Mouse (Mus musculus) forebrain, embryonic 15.5 days (tissue): ENCODE data around the gene Gde1. TPM values are rescaled to one million over a fixed set of nuclear protein-coding genes. Genes with fewer than 3 reads are reported as not detected.

ENCODE experiments used
- ATAC-seq: fragments of 200-750 bp; cut with Nextera tagmentation; replicated peaks from 2 replicates; pipeline ENCODE4 v1.8.0; 2017; ENCODE audit warnings: mild to moderate bottlenecking, moderate TSS enrichment, moderate library complexity
- H3K27ac ChIP-seq: fragments of 300-500 bp; sonication (generic); replicated peaks from 2 replicates; pipeline ENCODE4 v1.5.1; 2015; ENCODE audit warnings: mild to moderate bottlenecking, inconsistent platforms
- H3K27me3 ChIP-seq: fragments of 300-500 bp; sonication (generic); 2 replicates; pipeline ENCODE4 v1.6.1; 2015; ENCODE audit warnings: inconsistent platforms
- H3K36me3 ChIP-seq: fragments of 300-500 bp; sonication (generic); 2 replicates; pipeline ENCODE4 v1.6.1; 2015; ENCODE audit warnings: mild to moderate bottlenecking, inconsistent platforms
- H3K4me1 ChIP-seq: fragments of 300-500 bp; sonication (generic); 2 replicates; pipeline ENCODE4 v1.6.1; 2015; ENCODE audit warnings: inconsistent platforms
- H3K4me2 ChIP-seq: fragments of 300-500 bp; sonication (generic); replicated peaks from 2 replicates; pipeline ENCODE4 v1.6.1; 2015; ENCODE audit warnings: mild to moderate bottlenecking, inconsistent platforms
- H3K4me3 ChIP-seq: fragments of 300-500 bp; sonication (generic); 2 replicates; pipeline ENCODE4 v1.5.1; 2015; ENCODE audit warnings: mild to moderate bottlenecking, inconsistent platforms
- H3K9ac ChIP-seq: fragments of 300-500 bp; sonication (generic); replicated peaks from 2 replicates; pipeline ENCODE4 v1.6.1; 2015; ENCODE audit warnings: mild to moderate bottlenecking, inconsistent platforms
- H3K9me3 ChIP-seq: fragments of 300-500 bp; sonication (generic); 2 replicates; pipeline ENCODE4 v1.6.1; 2016; ENCODE audit warnings: inconsistent platforms
- WGBS: fragments of 180-500 bp; shearing (Covaris S2); methylation state at CpG from one replicate; pipeline ENCODE4 v1.1.7; 2015; ENCODE audit warnings: mixed read lengths; 5-methylcytosine and 5-hydroxymethylcytosine counted together
- polyA plus RNA-seq: library from polyadenylated mRNA; unstranded; fragments of >200 nt; fragmentation: Nextera tagmentation; extraction: Ambion mirVana; gene quantifications from 2 replicates; pipeline ENCODE4 v1.2.1, GENCODE M21; 2015

Gde1 gene
- polyA plus RNA-seq, 1 experiment from 2014 or later = 180 TPM

GRCm38 (mm10) chr7:118704001-118704850 lies 1.4 kb downstream of the Gde1 start:
- 76% methylated on average over 9 of the region's 9 CpGs for WGBS
- peak overlapping the region; percentile 50 for H3K4me2 ChIP-seq
- no peaks in the 10 kb centered on the region; the same call in 1 of the 2 replicates for H3K36me3 ChIP-seq
- H3K4me1 ChIP-seq = peaks cover 25% of the 10 kb centered on the region
- H3K9ac ChIP-seq = peak overlapping the region; percentile 90; the same call in 1 of the 2 replicates
- no peaks in the 10 kb centered on the region for H3K9me3 ChIP-seq
- ATAC-seq = no peak
- peak overlapping the region; percentile 78 for H3K4me3 ChIP-seq
- 0 out of 2 replicates have a peak overlapping the region, but pooled peaks have one; percentile 19 for H3K27ac ChIP-seq
- no peaks in the 10 kb centered on the region for H3K27me3 ChIP-seq

- H3K4me3 ChIP-seq = no peak overlapping the region
- H3K27me3 ChIP-seq = no peaks in the 10 kb centered on the region
- no peaks in the 10 kb centered on the region for H3K9me3 ChIP-seq
- 87% methylated on average over 15 of the region's 15 CpGs for WGBS
- ATAC-seq = no peak
- H3K36me3 ChIP-seq = peaks cover 4% of the 10 kb centered on the region
- no peak overlapping the region for H3K9ac ChIP-seq
- H3K27ac ChIP-seq = no peak overlapping the region
- 0 out of 2 replicates have a peak overlapping the region, but pooled peaks have one; percentile 1 for H3K4me2 ChIP-seq
- peaks cover 25% of the 10 kb centered on the region for H3K4me1 ChIP-seq
Measured at GRCm38 (mm10) chr7:118703144-118703561, 2.4 kb downstream of the Gde1 start.

- no peak for ATAC-seq
- H3K27me3 ChIP-seq = no peaks in the 10 kb centered on the region
- WGBS = 95% methylated on average over 9 of the region's 9 CpGs
Measured at GRCm38 (mm10) chr7:118698882-118699281, 6.7 kb downstream of the Gde1 start.

GRCm38 (mm10) chr7:118697168-118697567 lies 8.4 kb downstream of the Gde1 start:
- H3K4me3 ChIP-seq = no peak overlapping the region
- H3K4me2 ChIP-seq = no peak overlapping the region
- H3K36me3 ChIP-seq = peaks cover 50% of the 10 kb centered on the region
- H3K9ac ChIP-seq = no peak overlapping the region
- WGBS = 85% methylated on average over 4 of the region's 4 CpGs
- no peaks in the 10 kb centered on the region; the same call in 1 of the 2 replicates for H3K4me1 ChIP-seq
- no peak overlapping the region for H3K27ac ChIP-seq
- no peaks in the 10 kb centered on the region for H3K27me3 ChIP-seq
- no peak for ATAC-seq
- H3K9me3 ChIP-seq = no peaks in the 10 kb centered on the region

More at GRCm38 (mm10) chr7:118698882-118699281, 6.7 kb downstream of the Gde1 start:
- Histone ChIP-seq H3K27ac (no peak overlapping the region), H3K4me1 (peaks cover 8% of the 10 kb centered on the region), H3K4me2 (no peak overlapping the region), H3K36me3 (peaks cover 40% of the 10 kb centered on the region), H3K9me3 (no peaks in the 10 kb centered on the region), H3K4me3 (no peak overlapping the region), H3K9ac (no peak overlapping the region)

- H3K4me3 ChIP-seq = no peak overlapping the region
- peaks cover 60% of the 10 kb centered on the region for H3K36me3 ChIP-seq
- H3K4me1 ChIP-seq = no peaks in the 10 kb centered on the region; the same call in 1 of the 2 replicates
- no peaks in the 10 kb centered on the region for H3K9me3 ChIP-seq
- no peak overlapping the region for H3K27ac ChIP-seq
- H3K27me3 ChIP-seq = no peaks in the 10 kb centered on the region
- H3K4me2 ChIP-seq = no peak overlapping the region
- no peak overlapping the region for H3K9ac ChIP-seq
- WGBS = 97% methylated on average over 6 of the region's 6 CpGs
- ATAC-seq = no peak
Measured at GRCm38 (mm10) chr7:118696146-118696545, 9.4 kb downstream of the Gde1 start.

- H3K27ac ChIP-seq = no peak overlapping the region
- WGBS = 87% methylated on average over 2 of the region's 2 CpGs
- no peak overlapping the region for H3K9ac ChIP-seq
- ATAC-seq = no peak
- H3K36me3 ChIP-seq = peaks cover 77% of the 10 kb centered on the region
- H3K27me3 ChIP-seq = no peaks in the 10 kb centered on the region
- no peaks in the 10 kb centered on the region for H3K9me3 ChIP-seq
- H3K4me2 ChIP-seq = no peak overlapping the region
- peaks cover 2% of the 10 kb centered on the region; the same call in 1 of the 2 replicates for H3K4me1 ChIP-seq
- no peak overlapping the region for H3K4me3 ChIP-seq
Measured at GRCm38 (mm10) chr7:118691287-118691686, 14.3 kb downstream of the Gde1 start.

GRCm38 (mm10) chr7:118689088-118689487 lies 16.5 kb downstream of the Gde1 start:
- WGBS = 86% methylated on average over 7 of the region's 7 CpGs
- Histone ChIP-seq H3K27me3 (no peaks in the 10 kb centered on the region), H3K4me3 (no peak overlapping the region), H3K9ac (no peak overlapping the region), H3K4me2 (no peak overlapping the region), H3K36me3 (peaks cover 59% of the 10 kb centered on the region), H3K27ac (no peak overlapping the region), H3K4me1 (peaks cover 2% of the 10 kb centered on the region; the same call in 1 of the 2 replicates), H3K9me3 (no peaks in the 10 kb centered on the region)
- no peak for ATAC-seq

- Histone ChIP-seq H3K36me3 (peaks cover 55% of the 10 kb centered on the region), H3K27me3 (no peaks in the 10 kb centered on the region), H3K4me1 (peaks cover 2% of the 10 kb centered on the region; the same call in 1 of the 2 replicates), H3K4me3 (no peak overlapping the region), H3K27ac (no peak overlapping the region), H3K9me3 (no peaks in the 10 kb centered on the region), H3K9ac (no peak overlapping the region), H3K4me2 (no peak overlapping the region)
- WGBS = 13% methylated on average over 5 of the region's 5 CpGs
- ATAC-seq = peak; percentile 59
Measured at GRCm38 (mm10) chr7:118688199-118688598, 17.4 kb downstream of the Gde1 start.

- Histone ChIP-seq H3K4me2 (no peak overlapping the region), H3K36me3 (no peaks in the 10 kb centered on the region), H3K9me3 (no peaks in the 10 kb centered on the region), H3K27ac (no peak overlapping the region), H3K4me3 (no peak overlapping the region), H3K9ac (no peak overlapping the region), H3K27me3 (no peaks in the 10 kb centered on the region), H3K4me1 (no peaks in the 10 kb centered on the region)
- WGBS = 85% methylated on average over 4 of the region's 4 CpGs
- ATAC-seq = no peak
Measured at GRCm38 (mm10) chr7:118676826-118677225, 28.8 kb downstream of the Gde1 start.

GRCm38 (mm10) chr7:118670142-118670541 lies 35.4 kb downstream of the Gde1 start:
- ATAC-seq = no peak
- H3K36me3 ChIP-seq = no peaks in the 10 kb centered on the region
- WGBS = 84% methylated on average over 4 of the region's 4 CpGs
- no peak overlapping the region for H3K4me3 ChIP-seq
- no peak overlapping the region for H3K27ac ChIP-seq
- no peaks in the 10 kb centered on the region for H3K27me3 ChIP-seq
- no peak overlapping the region for H3K4me2 ChIP-seq
- H3K9ac ChIP-seq = no peak overlapping the region
- no peaks in the 10 kb centered on the region for H3K4me1 ChIP-seq
- no peaks in the 10 kb centered on the region for H3K9me3 ChIP-seq

GRCm38 (mm10) chr7:118667773-118668172 lies 37.8 kb downstream of the Gde1 start:
- H3K36me3 ChIP-seq = no peaks in the 10 kb centered on the region
- H3K27ac ChIP-seq = no peak overlapping the region
- no peak overlapping the region for H3K4me3 ChIP-seq
- peaks cover 6% of the 10 kb centered on the region; the same call in 1 of the 2 replicates for H3K9me3 ChIP-seq
- no peak overlapping the region for H3K4me2 ChIP-seq
- no peak for ATAC-seq
- no peaks in the 10 kb centered on the region for H3K4me1 ChIP-seq
- H3K9ac ChIP-seq = no peak overlapping the region
- H3K27me3 ChIP-seq = no peaks in the 10 kb centered on the region
- WGBS = 96% methylated on average over 2 of the region's 2 CpGs

- Histone ChIP-seq H3K9me3 (no peaks in the 10 kb centered on the region), H3K27ac (no peak overlapping the region), H3K4me2 (no peak overlapping the region), H3K4me1 (no peaks in the 10 kb centered on the region), H3K36me3 (no peaks in the 10 kb centered on the region), H3K27me3 (no peaks in the 10 kb centered on the region), H3K4me3 (no peak overlapping the region), H3K9ac (no peak overlapping the region)
- ATAC-seq = no peak
- WGBS = 29% methylated on average over 6 of the region's 6 CpGs
Measured at GRCm38 (mm10) chr7:118656730-118657129, 48.8 kb downstream of the Gde1 start.
